Mouse (Mus musculus) heart, postnatal 0 days (tissue): ENCODE data around the gene Nup210l.

ENCODE experiments used
- CTCF ChIP-seq: IDR thresholded peaks from 2 replicates; pipeline ENCODE4 v1.5.1; 2016; ENCODE audit warnings: antibody characterized with exemption, control low read depth, low read depth
- EP300 ChIP-seq: IDR thresholded peaks from 2 replicates; pipeline ENCODE4 v1.6.1; 2016; ENCODE audit warnings: antibody characterized with exemption, low read depth

- TF ChIP-seq CTCF (no peak), EP300 (no peak)
Observed at GRCm38 (mm10) chr3:90212723-90213122, 108.8 kb downstream of the Nup210l start.
